Comparison of ENCODE assay signal across 8 mouse cellular contexts in genomic region chr6:52918980-52919379, GRCm38 (mm10).
DNase-seq lines count a peak whose midpoint lies in the region; ATAC-seq and TF ChIP-seq lines count a peak whose summit lies in the region.

No protein-coding gene starts in this region.

- H3K9ac ChIP-seq in hindbrain, embryonic 11.5 days (ENCODE audit: low read depth, low read length) = no peak overlapping the region
- H3K9ac ChIP-seq in hindbrain, embryonic 12.5 days = no peak overlapping the region
- H3K9ac ChIP-seq in intestine, postnatal 0 days (ENCODE audit: low read depth, low read length) = no peak overlapping the region
- H3K9ac ChIP-seq in midbrain, embryonic 14.5 days (replicated peaks; ENCODE audit: low read length) = no peak overlapping the region

- no peaks in the 10 kb centered on the region for H3K4me1 ChIP-seq in hindbrain, embryonic 11.5 days (replicated peaks; ENCODE audit: control insufficient read depth, insufficient read depth, low read length)
- H3K4me1 ChIP-seq in hindbrain, embryonic 12.5 days = no peaks in the 10 kb centered on the region
- H3K4me1 ChIP-seq in intestine, postnatal 0 days (replicated peaks; ENCODE audit: control insufficient read depth, insufficient read depth, low read length) = no peaks in the 10 kb centered on the region
- no peaks in the 10 kb centered on the region for H3K4me1 ChIP-seq in midbrain, embryonic 14.5 days (ENCODE audit: control insufficient read depth, insufficient read depth, low read length)

- ATAC-seq in hindbrain, embryonic 11.5 days (ENCODE audit: low FRiP score) = no peak
- no peak for ATAC-seq in hindbrain, embryonic 12.5 days (ENCODE audit: low FRiP score)
- ATAC-seq in intestine, postnatal 0 days = no peak
- no peak for ATAC-seq in midbrain, embryonic 14.5 days (ENCODE audit: low FRiP score, low TSS enrichment)

- no peak overlapping the region for H3K27ac ChIP-seq in hindbrain, embryonic 11.5 days (ENCODE audit: low read depth, low read length)
- no peak overlapping the region for H3K27ac ChIP-seq in hindbrain, embryonic 12.5 days
- no peak overlapping the region for H3K27ac ChIP-seq in intestine, postnatal 0 days (ENCODE audit: low read depth, low read length)
- no peak overlapping the region for H3K27ac ChIP-seq in midbrain, embryonic 14.5 days (replicated peaks; ENCODE audit: low read depth, low read length)

- no peaks in the 10 kb centered on the region for H3K36me3 ChIP-seq in hindbrain, embryonic 11.5 days (ENCODE audit: control insufficient read depth, insufficient read depth, low read length)
- H3K36me3 ChIP-seq in hindbrain, embryonic 12.5 days = no peaks in the 10 kb centered on the region
- H3K36me3 ChIP-seq in intestine, postnatal 0 days (ENCODE audit: control insufficient read depth, insufficient read depth) = no peaks in the 10 kb centered on the region
- H3K36me3 ChIP-seq in midbrain, embryonic 14.5 days (ENCODE audit: control insufficient read depth, insufficient read depth, low read length) = no peaks in the 10 kb centered on the region

- intact Hi-C loops in left cerebral cortex, postnatal 14 days (cut with DNase I) = loop anchor here (5.0 to 10.0 kb wide), 3 partner anchors 77 to 657 kb away; partner anchors contain the start of gene Hoxa13

- peak; percentile 82 for DNase-seq in hindbrain, embryonic 11.5 days (ENCODE audit: low spot score)
- DNase-seq in cerebellum, postnatal 14 days = peak; percentile 88 to 89
- DNase-seq in frontal cortex, postnatal 36 days (ENCODE audit: low spot score in 2 of 2) = peak; percentile 71 to 85
- DNase-seq in left cerebral cortex, postnatal 14 days (ENCODE audit: low spot score in 2 of 2) = peak; percentile 87 to 88
- DNase-seq in midbrain, embryonic 14.5 days = peak; percentile 92
- DNase-seq in spleen, adult 12 weeks (ENCODE audit: low spot score) = peak; percentile 19

- no peaks in the 10 kb centered on the region for H3K9me3 ChIP-seq in hindbrain, embryonic 11.5 days (ENCODE audit: control insufficient read depth, low read length)
- no peaks in the 10 kb centered on the region for H3K9me3 ChIP-seq in hindbrain, embryonic 12.5 days (replicated peaks)
- H3K9me3 ChIP-seq in intestine, postnatal 0 days (ENCODE audit: control insufficient read depth) = no peaks in the 10 kb centered on the region
- H3K9me3 ChIP-seq in midbrain, embryonic 14.5 days (ENCODE audit: control insufficient read depth, low read length) = no peaks in the 10 kb centered on the region

- no peaks in the 10 kb centered on the region for H3K27me3 ChIP-seq in hindbrain, embryonic 11.5 days (ENCODE audit: control insufficient read depth, insufficient read depth, low read length)
- no peaks in the 10 kb centered on the region for H3K27me3 ChIP-seq in hindbrain, embryonic 12.5 days
- no peaks in the 10 kb centered on the region for H3K27me3 ChIP-seq in intestine, postnatal 0 days (replicated peaks; ENCODE audit: control insufficient read depth, insufficient read depth, low read length)
- no peaks in the 10 kb centered on the region for H3K27me3 ChIP-seq in midbrain, embryonic 14.5 days (ENCODE audit: control insufficient read depth, insufficient read depth, low read length)

- H3K4me2 ChIP-seq in hindbrain, embryonic 11.5 days (replicated peaks; ENCODE audit: low read depth, low read length) = no peak overlapping the region
- no peak overlapping the region for H3K4me2 ChIP-seq in hindbrain, embryonic 12.5 days (replicated peaks)
- no peak overlapping the region for H3K4me2 ChIP-seq in intestine, postnatal 0 days (replicated peaks; ENCODE audit: low read depth)
- no peak overlapping the region for H3K4me2 ChIP-seq in midbrain, embryonic 14.5 days (ENCODE audit: low read length)

- TF ChIP-seq CTCF in intestine, postnatal 0 days (IDR thresholded peaks at IDR 0.05; ENCODE audit: low read depth) = peak; percentile 95

- WGBS in hindbrain, embryonic 11.5 days = 3% methylated on average over 2 of the region's 2 CpGs
- WGBS in hindbrain, embryonic 12.5 days = 8% methylated on average over 2 of the region's 2 CpGs
- 2% methylated on average over 2 of the region's 2 CpGs for whole genome bisulfite sequencing in intestine, postnatal 0 days
- 4% methylated on average over 2 of the region's 2 CpGs for whole genome bisulfite sequencing in midbrain, embryonic 14.5 days

- no peak overlapping the region for H3K4me3 ChIP-seq in hindbrain, embryonic 11.5 days (ENCODE audit: low read depth, low read length)
- H3K4me3 ChIP-seq in hindbrain, embryonic 12.5 days = no peak overlapping the region
- H3K4me3 ChIP-seq in intestine, postnatal 0 days (ENCODE audit: low read depth, low read length) = no peak overlapping the region
- no peak overlapping the region for H3K4me3 ChIP-seq in midbrain, embryonic 14.5 days (replicated peaks; ENCODE audit: low read depth, low read length)

Comparison
In these comparisons a context has a peak if more than half of its experiments do, and no peak if none do; other contexts are left out.
1. DNase-seq: peak in every context shown above with its lines; median percentile 92 in midbrain, embryonic 14.5 days; 88 in cerebellum, postnatal 14 days; 88 in left cerebral cortex, postnatal 14 days; 82 in hindbrain, embryonic 11.5 days; 78 in frontal cortex, postnatal 36 days; 19 in spleen, adult 12 weeks.